Mouse (Mus musculus) lung, embryonic 14.5 days (tissue): Measurements from ENCODE around the gene Ccnh. TPM values are rescaled to one million over a fixed set of nuclear protein-coding genes. Genes with fewer than 3 reads are reported as not detected.

Experiments used
- ATAC-seq: fragments of 200-750 bp; cut with Nextera tagmentation; 2 replicates; pipeline ENCODE4 v1.8.0; 2017; ENCODE audit warnings: mild to moderate bottlenecking, moderate TSS enrichment, moderate library complexity; ENCODE audit not compliant: insufficient read depth
- DNase-seq: peaks from one replicate; pipeline ENCODE4 v3.0.0-alpha.2; 2015
- H3K27ac ChIP-seq: fragments of 300-500 bp; sonication (generic); 2 replicates; pipeline ENCODE4 v1.5.1; 2014; ENCODE audit warnings: low read depth, mild to moderate bottlenecking, moderate library complexity
- H3K27me3 ChIP-seq: fragments of 300-500 bp; sonication (generic); 2 replicates; pipeline ENCODE4 v1.6.1; 2014; ENCODE audit warnings: low read length, control low read depth; ENCODE audit not compliant: insufficient read depth
- H3K36me3 ChIP-seq: fragments of 300-500 bp; sonication (generic); 2 replicates; pipeline ENCODE4 v1.6.1; 2014; ENCODE audit warnings: control low read depth; ENCODE audit not compliant: insufficient read depth
- H3K4me1 ChIP-seq: fragments of 300-500 bp; sonication (generic); 2 replicates; pipeline ENCODE4 v1.6.1; 2014; ENCODE audit warnings: antibody characterized with exemption, control low read depth; ENCODE audit not compliant: insufficient read depth
- H3K4me2 ChIP-seq: fragments of 300-500 bp; sonication (generic); 2 replicates; pipeline ENCODE4 v1.6.1; 2014; ENCODE audit warnings: mild to moderate bottlenecking
- H3K4me3 ChIP-seq: fragments of 300-500 bp; sonication (generic); 2 replicates; pipeline ENCODE4 v1.5.1; 2014; ENCODE audit warnings: low read depth, low read length
- H3K9ac ChIP-seq: fragments of 300-500 bp; sonication (generic); 2 replicates; pipeline ENCODE4 v1.6.1; 2014
- H3K9me3 ChIP-seq: fragments of 300-500 bp; sonication (generic); 2 replicates; pipeline ENCODE4 v1.6.1; 2016; ENCODE audit warnings: low read depth, low read length, control low read depth
- CTCF ChIP-seq: IDR thresholded peaks from 2 replicates; pipeline ENCODE4 v1.5.1; 2016; ENCODE audit warnings: antibody characterized with exemption, low read depth
- WGBS: fragments of 180-500 bp; shearing (Covaris S2); extraction: QIAGEN DNeasy Blood & Tissue Kit; methylation state at CpG from one replicate; pipeline ENCODE4 v1.1.7; 2014; 5-methylcytosine and 5-hydroxymethylcytosine counted together
- polyA plus RNA-seq: library from polyadenylated mRNA; unstranded; fragments of >200 nt; fragmentation: Nextera tagmentation; extraction: Ambion mirVana; gene quantifications from 2 replicates; pipeline ENCODE4 v1.2.1, GENCODE M21; 2014

The Ccnh gene
- polyA plus RNA-seq, 1 experiment from 2014 or later, result 82.4 TPM

GRCm38 (mm10) chr13:85191253-85191652 lies 2.0 kb downstream of the Ccnh start:
- 98% methylated on average over 2 of the region's 2 CpGs for WGBS
- TF ChIP-seq CTCF, result no peak
- no peak overlapping the region for H3K9ac ChIP-seq
- H3K9me3 ChIP-seq, result no peaks in the 10 kb centered on the region
- no peaks in the 10 kb centered on the region for H3K4me1 ChIP-seq
- H3K4me2 ChIP-seq, result no peak overlapping the region
- H3K36me3 ChIP-seq, result peaks cover 19% of the 10 kb centered on the region
- DNase-seq, result no peak
- no peak overlapping the region for H3K27ac ChIP-seq
- no peak overlapping the region for H3K4me3 ChIP-seq
- no peaks in the 10 kb centered on the region for H3K27me3 ChIP-seq
- no peak for ATAC-seq

DNA sequence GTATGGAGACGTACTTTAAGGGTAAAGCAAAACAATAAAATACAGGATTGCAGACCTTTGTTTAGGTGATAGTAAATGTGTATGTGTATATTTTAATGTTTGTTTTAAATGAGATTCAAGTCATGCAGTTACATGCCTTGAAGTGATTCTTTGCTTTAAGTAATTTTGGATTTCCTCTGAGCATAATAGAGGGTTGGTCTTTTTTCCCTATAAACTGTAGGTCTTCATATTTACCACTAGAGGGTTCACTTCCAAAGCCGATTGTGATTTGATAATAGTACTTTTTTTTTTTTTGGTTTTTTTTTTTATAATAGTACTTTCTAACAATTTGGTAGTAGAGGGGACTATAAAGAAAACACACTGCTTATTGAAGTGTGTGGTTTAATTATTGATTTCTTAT lies 18.3 kb downstream of the Ccnh start:
- ATAC-seq (no peak), DNase-seq (peak; percentile 34)
- WGBS, result 67% methylated on average over 2 of the region's 2 CpGs
- no peak overlapping the region for H3K9ac ChIP-seq
- H3K4me1 ChIP-seq, result no peaks in the 10 kb centered on the region
- no peaks in the 10 kb centered on the region for H3K27me3 ChIP-seq
- no peak overlapping the region for H3K27ac ChIP-seq
- H3K9me3 ChIP-seq, result no peaks in the 10 kb centered on the region
- peaks cover 33% of the 10 kb centered on the region for H3K36me3 ChIP-seq
- peak; percentile 55 for TF ChIP-seq CTCF
- H3K4me2 ChIP-seq, result no peak overlapping the region
- H3K4me3 ChIP-seq, result no peak overlapping the region

- ATAC-seq (no peak), DNase-seq (no peak)
- Histone ChIP-seq H3K27ac (no peak overlapping the region), H3K4me2 (no peak overlapping the region), H3K27me3 (no peaks in the 10 kb centered on the region), H3K9ac (no peak overlapping the region), H3K4me1 (no peaks in the 10 kb centered on the region), H3K36me3 (peaks cover 31% of the 10 kb centered on the region), H3K9me3 (no peaks in the 10 kb centered on the region), H3K4me3 (no peak overlapping the region)
- no peak for TF ChIP-seq CTCF
- WGBS, result 88% methylated on average over 6 of the region's 6 CpGs
These were observed 19.4 kb downstream of the Ccnh start for GRCm38 (mm10) chr13:85208656-85209055.

DNA sequence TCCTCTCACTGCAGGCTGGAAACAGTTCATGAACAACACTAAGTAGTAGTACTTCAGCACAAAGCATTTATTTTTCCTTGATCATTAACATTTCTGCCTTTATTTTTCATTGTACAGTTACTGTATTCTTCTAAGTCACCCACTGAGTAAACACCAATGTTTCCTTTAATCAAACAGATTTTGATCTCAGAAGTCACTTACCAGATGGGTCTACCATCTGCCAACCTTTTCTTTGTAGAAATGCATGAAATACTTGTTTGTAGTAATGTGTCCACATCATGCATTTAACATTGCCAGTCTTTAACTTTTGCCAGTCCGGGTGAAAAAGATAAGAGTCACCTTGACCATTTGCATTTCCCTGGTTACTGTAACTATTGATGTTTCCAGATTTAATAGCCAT lies 21.1 kb downstream of the Ccnh start:
- H3K27ac ChIP-seq, result no peak overlapping the region
- ATAC-seq, result no peak

GRCm38 (mm10) chr13:85218656-85219055 lies 29.4 kb downstream of the Ccnh start:
- ATAC-seq (no peak), DNase-seq (no peak)
- no peak overlapping the region for H3K4me3 ChIP-seq
- H3K27me3 ChIP-seq, result no peaks in the 10 kb centered on the region
- no peaks in the 10 kb centered on the region for H3K9me3 ChIP-seq
- no peak overlapping the region for H3K27ac ChIP-seq
- TF ChIP-seq CTCF, result no peak
- H3K4me2 ChIP-seq, result no peak overlapping the region
- no peaks in the 10 kb centered on the region for H3K4me1 ChIP-seq
- H3K9ac ChIP-seq, result no peak overlapping the region
- 69% methylated on average over 4 of the region's 4 CpGs for WGBS
- peaks cover 50% of the 10 kb centered on the region for H3K36me3 ChIP-seq

More for the DNA sequence above, 21.1 kb downstream of the Ccnh start:
- no peaks in the 10 kb centered on the region for H3K4me1 ChIP-seq
- 66% methylated on average over 1 of the region's 1 CpGs for WGBS
- no peaks in the 10 kb centered on the region for H3K9me3 ChIP-seq
- no peaks in the 10 kb centered on the region for H3K27me3 ChIP-seq
- H3K36me3 ChIP-seq, result peaks cover 36% of the 10 kb centered on the region
- no peak overlapping the region for H3K4me3 ChIP-seq
- DNase-seq, result no peak
- TF ChIP-seq CTCF, result no peak
- no peak overlapping the region for H3K4me2 ChIP-seq
- no peak overlapping the region for H3K9ac ChIP-seq

GRCm38 (mm10) chr13:85238760-85239159 lies 49.6 kb downstream of the Ccnh start:
- Histone ChIP-seq H3K9me3 (no peaks in the 10 kb centered on the region), H3K4me1 (no peaks in the 10 kb centered on the region), H3K4me2 (no peak overlapping the region), H3K27ac (no peak overlapping the region), H3K27me3 (no peaks in the 10 kb centered on the region), H3K4me3 (no peak overlapping the region), H3K36me3 (peaks cover 15% of the 10 kb centered on the region; the same call in 1 of the 2 replicates), H3K9ac (no peak overlapping the region)
- TF ChIP-seq CTCF, result no peak
- ATAC-seq (no peak), DNase-seq (no peak)
- WGBS, result 81% methylated on average over 7 of the region's 7 CpGs

Other genes with a start within 250 kb of the Ccnh start
- 65.0 TPM in 2 replicates for gene Rasa1, start 99.7 kb downstream of the Ccnh start, polyA plus RNA-seq